Mouse (Mus musculus) cerebellum, adult 9-11 months (tissue): ENCODE results near the gene Fam219b.

Experiments used
- DNase-seq: peaks from one replicate; pipeline ENCODE4 v3.0.0; 2022

Fam219b gene

DNA sequence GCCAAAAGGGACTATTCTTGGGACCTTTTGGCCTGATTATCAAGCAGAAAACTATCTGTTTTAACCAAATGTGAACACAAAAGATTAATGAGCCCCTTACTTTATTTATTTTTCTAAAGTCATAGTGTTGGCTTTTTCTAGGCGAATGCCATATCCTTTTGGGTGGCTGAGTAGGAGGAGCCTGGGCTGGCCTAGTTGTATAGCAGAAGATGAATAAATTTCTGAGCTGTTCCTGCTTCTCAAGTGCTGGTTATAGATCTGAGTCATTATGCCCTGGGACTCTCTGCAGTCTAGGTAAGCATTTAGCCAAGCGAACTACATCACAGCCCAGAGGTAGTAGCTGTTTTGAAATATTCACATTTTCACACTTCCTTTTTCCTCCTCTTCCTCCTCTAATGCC lies 11.8 kb upstream of the Fam219b start:
- DNase-seq = peak; percentile 5

DNA sequence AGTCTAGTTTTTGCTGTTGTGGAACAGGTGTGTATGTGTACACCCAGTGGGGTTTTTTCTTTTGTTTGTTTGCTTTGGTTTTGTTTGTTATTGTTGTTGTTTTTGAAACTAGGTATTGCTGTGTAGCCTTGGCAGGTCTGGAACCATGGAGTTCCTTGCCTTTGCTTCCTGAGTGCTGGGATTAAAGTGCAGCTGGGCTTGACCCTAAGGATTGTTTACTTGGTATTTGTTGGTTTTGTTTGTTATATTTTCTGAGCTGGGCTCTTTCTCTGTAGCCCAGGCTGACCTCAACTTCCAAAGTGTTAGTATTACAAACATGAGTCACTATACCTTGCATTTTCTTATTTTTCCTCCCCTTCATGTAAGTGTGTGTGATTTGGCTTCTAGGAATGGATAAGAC lies 10.9 kb upstream of the Fam219b start:
- no peak for DNase-seq

DNA sequence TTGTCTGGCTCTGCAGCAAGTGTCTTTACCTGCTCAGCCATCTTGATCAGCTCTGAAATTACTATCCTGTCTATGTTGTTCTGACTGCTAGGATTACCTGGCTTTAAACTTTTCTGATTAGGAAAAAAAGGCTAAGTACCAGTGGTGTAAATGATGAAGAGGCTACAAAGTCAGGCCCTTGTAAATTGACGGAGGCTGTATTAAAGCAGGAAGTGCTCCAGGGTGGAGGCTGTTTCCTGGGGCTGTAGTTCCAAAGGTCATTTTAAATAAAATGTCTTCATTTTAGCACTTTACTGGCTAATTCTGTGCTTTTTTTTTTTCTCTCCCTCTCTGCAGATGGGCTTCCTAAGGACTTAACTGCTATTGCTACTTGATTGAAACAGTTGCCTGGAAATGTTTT lies 5.4 kb upstream of the Fam219b start:
- no peak for DNase-seq

DNA sequence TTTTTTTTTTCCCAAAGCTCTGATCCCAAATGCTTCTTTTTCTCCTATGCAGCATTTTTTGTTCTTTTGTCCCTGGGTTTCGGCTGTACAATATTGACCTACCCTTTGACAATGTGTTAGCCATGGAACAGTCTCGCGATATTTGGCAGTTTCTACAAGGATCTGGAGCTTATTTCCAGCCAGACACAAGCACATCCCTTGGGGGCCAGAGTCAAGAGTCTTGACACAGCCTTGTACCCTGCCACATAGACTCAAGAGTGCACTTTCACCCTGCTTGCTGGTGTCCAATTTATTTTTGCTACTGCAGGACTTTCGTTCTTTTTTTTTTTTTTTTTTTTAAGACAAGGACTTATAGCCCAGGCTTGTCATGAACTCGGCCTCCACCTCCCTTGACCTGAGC lies 966 bp upstream of the Fam219b start:
- DNase-seq = no peak

DNA sequence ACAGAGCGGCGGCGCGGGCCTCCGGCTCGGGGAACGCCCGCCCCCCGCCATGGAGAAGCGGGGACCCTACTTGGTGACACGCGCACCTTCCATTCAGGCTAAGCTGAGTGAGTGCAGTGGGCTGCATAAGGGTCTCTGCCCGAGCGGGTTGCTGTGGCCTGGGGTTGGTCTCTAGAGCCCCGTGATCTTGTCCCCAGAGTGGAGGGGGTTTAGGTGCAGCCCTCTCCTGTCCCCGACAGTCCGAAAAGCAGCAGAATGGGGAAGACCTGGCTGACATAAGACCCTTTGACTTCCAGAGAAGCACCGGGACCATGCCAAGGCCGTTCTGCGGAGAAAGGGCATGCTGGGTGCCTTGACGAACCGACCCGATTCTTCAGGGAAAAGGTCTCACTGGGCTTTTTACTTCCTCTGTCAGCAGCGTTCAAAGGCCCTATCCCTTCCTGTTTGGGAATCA lies 427 bp downstream of the Fam219b start:
- DNase-seq = no peak

DNA sequence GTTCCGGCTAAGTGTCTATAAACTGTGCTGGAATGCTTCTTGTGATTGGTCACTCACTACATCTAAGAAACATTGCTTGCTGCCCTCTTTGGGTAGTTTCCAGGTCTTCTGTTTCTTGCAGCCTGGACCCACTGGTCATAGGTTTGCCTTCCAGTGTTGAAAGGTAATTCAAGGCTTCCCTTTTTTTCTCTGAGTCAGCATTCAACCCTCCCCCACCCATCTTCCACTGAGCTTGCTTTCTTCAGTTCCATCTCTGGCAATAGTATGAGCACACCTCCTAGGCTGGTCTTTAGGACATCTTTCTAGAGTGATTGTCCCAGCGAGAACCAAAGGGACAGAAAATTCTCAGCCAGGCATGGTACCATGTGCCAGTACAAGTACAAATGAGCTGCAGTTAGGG lies 2.2 kb downstream of the Fam219b start:
- DNase-seq = no peak

DNA sequence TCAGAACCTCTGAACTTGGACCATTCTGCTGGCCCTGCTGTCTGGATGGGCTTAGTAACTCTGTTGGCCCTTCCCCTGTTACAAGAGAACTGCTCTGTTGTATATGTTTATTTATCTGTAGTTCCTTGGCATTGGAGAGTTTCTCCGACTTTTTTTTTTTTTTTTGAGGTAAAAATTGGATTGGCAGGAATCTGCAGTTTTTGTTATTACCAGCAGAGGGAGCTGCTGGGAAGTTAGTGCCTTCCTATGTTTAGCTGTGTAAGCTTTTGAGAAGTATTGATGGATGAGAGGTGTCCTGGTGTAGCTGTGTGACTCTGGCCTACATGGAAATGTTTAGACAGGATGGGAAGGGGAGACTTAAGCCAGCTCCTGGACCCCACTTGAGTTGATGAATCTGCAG lies 4.0 kb downstream of the Fam219b start:
- peak; percentile 56 for DNase-seq

DNA sequence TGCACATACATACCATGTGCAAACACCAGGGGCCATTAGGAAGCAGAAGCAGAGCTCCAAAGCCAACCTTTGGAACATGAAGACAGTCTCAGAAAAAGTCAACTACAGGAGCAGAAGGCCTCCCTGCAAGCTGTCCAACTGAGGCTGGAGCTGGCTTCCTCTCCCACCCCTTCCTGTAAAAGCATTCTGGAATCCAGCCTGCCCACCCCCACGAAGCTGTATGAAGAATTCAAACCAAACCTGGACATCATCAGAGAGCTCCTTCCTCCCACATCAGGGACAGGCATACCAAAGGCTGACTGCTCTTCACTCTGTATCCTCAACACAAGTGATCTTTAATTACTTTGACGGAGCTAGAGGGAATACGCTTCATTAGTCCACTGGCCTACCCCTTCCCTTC lies 6.6 kb downstream of the Fam219b start:
- DNase-seq = no peak

DNA sequence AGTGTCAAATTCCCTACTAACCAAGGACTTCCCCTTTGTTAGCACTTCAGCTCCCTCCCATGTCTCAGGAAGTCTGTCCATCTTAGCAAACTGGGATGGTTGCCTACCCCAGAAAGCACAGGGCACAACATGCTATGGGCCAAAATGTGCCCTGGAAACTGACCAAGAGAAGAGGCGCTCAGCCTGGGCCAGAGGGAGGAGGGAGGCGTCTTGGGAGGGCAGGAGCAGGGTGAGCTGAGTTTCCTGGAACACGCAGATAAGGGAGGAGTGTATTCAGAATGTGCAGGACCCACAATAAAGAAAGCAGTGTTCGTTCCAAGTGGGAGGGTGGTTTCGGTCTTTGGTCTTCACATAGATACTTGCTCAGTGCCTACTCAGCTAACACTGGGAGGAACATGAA lies 10.0 kb downstream of the Fam219b start:
- DNase-seq = peak; percentile 70

DNA sequence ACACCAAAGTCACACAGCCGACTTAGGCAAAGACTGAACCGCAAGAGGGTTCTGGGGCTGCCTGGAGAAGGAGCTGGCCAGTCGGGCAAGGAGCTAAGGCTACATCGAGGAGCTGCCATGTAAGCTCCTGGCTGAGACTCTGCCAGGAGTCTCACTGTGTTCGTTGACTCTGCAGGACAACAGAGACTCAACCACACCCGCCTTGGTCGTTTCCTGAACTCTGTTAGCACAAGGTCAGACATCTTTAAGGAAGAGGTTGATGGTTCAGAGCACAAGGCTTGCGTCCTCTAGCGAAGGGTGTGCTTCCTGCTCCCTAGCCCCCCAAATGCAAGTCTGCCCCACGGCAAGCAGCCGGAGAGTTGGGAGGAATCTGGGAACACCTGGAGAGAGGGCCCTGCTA lies 10.5 kb downstream of the Fam219b start:
- DNase-seq = no peak

DNA sequence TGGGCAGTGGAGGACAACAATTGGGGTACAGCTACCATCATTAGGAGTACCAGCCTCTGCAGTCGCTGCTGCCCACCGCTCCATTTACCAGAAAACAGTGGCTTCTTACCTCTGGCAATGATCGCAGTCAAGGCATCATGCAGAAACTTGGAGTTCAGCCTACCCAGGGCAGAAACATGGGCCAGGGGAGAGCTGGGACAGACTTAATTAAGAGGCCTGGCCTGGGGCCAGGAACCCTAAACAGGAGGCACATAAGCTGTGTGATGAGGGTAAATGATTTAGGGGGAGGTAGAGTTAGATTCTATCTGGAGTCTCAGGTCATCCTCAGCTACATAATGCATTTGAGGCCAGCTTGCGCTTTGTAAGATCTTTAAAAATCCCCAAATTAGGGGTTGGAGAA lies 11.9 kb downstream of the Fam219b start:
- DNase-seq = peak; percentile 60

DNA sequence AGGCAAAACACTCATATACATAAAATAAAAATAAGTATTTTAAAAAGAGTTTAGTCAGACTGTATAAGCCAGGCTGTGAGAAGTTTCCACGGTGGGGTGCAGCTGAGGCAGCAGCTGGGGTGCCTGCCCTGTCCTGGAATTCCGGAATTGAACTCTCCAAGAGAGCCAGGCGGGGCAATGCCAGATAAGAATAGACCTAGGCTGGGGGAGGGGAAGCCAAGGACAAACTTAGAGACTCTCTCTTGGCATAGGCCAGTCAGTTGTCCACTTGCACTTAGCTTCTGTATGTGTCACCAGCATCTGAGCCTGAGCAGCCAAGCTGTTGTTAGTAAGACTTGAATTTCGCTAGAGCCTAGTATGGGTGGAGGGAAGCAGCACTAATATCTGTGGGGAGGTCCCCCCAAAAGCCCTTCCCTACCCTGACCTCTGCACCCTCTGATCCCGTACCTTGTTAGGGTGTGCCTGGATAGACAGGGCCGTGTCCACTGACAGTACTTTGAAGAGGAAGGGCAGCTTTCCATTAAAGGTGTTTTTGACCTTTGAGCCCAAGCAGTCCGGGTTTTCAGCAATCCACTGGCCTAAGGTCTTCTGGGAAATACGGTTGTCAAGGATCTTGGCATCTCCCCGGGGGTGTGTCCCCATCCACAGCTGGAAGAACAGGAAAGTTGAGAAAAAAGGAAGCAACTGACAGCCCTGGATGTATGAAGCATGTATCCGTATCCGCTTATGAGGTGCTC lies 13.0 kb downstream of the Fam219b start:
- peak; percentile 43 for DNase-seq

DNA sequence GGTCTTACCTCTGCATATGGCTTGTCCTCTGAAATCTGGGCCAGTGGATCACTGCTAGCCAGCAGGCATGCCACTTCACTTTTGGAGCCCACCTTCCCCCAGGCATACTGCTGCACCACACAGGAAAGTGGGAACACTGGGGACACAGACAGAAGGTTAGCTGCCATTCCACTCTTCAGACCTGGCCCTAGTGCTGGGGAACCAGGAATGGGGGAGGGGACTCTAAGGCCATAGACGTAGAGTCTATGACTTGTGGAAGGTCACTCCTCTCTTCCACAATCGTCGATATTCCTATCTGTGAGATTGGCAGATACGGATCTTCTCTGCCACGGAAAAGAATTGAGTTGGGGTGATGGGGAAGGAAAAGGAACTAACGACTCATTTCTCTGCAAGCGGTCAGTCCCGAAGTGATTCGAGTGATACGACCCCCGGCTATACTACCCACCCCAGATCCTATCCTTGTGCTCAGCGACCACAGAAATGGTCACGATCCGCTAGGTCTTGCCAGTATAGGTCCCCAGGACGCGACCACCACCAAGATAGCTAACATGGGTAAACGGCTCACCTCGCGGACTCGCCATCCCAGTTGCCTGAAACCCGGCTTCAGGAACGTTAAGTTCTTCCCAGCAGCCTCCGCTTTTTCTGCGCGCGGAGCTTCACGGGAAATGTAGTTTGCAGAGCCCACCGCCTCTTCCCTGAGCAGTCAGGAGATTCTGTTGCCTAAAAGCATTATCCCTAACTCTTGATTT lies 15.0 kb downstream of the Fam219b start, which contains the start of gene Mpi:
TSS of gene Mpi (minus strand) at position 625 of the 749 bp plus-strand sequence.
- peak; percentile 70 for DNase-seq

DNA sequence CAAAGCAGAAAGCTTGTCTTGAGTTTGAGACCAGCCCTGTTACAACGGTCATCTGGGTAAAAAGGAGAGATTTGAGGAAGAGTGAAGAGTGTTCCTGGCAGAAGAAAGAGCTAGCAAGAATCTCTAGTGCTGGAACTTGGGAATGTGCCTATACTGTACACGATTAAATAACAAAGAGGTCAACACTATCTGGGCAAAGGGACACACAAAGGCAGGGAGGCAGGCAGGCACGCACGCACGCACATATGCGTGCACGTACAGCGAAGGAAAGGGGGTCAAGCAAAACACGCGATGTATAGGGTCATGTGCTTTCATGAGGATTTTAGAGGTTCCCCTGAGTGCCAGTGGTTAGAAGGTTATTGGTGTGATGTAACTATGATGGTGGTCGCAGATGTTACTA lies 15.8 kb downstream of the Fam219b start:
- peak; percentile 37 for DNase-seq

DNA sequence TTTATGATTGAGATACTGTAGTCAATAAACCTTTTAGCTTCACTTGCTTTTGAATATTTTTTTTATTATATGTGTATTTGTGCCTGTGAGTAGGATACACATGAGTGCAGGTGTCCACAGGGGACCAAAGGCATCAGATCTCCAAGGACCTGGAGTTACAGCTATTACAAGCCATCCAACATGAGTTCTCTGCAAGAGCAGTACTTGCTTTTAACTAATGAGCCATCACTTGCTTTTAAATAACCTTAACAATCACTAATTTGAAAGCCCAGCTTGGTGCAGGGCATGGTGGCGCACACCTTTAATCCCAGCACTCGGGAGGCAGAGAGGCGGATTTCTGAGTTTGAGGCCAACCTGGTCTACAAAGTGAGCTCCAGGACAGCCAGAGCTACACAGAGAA lies 17.4 kb downstream of the Fam219b start:
- DNase-seq = no peak

DNA sequence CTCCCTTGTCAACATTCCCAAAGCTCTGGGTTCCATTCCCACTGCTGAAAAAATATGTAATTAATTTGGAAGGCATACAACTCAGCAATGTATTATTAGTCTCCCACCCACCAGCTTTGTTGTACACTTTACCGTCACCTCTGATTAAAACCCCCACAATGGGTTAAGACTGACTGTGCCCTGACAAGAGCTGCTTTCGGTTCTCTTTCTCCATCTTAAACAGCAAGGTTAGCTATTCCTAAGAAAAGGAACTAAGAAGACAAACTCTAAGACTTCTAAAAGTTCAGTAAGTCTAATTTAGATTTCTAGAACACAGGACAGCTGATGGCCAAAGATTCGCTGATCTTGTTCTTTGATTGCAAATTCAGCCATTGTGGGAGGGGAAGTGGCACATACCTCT lies 19.9 kb downstream of the Fam219b start:
- no peak for DNase-seq

DNA sequence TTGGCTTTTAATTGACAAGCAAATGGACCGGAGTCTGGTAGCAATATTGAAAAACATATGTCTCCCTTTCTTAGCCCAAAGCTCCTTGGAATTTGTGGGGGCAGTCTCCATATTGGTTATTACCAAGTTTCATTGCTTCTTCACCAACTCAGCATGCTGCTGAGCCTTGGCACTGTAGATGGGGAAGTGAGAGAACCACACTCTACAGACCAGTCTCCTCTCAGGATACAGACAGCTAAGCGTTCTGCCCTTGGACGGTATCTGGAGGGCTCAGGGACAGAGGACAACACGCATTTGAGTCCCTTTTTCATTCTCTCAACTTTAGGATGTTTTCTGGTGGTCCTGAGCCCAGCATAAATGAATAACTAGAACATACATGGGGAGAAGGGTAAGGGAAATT lies 21.3 kb downstream of the Fam219b start:
- no peak for DNase-seq

DNA sequence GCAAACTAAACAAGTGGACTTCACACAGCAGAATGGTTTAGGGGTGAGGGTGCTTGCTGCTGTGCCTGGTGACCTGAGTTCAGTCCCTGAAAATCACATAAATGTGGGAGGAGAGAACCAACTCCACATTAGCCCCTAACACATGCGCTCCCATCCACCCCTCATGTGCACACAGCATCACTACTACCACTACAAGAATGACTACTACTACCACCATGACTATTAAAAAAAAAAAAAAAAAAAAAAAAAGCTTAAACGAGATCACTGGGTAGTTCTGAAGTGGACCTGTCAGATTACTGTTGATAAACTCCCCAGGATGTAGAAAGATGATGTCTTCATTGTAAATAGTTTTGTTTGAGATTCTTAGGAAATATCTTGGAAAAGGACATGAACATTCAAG lies 22.2 kb downstream of the Fam219b start:
- no peak for DNase-seq

DNA sequence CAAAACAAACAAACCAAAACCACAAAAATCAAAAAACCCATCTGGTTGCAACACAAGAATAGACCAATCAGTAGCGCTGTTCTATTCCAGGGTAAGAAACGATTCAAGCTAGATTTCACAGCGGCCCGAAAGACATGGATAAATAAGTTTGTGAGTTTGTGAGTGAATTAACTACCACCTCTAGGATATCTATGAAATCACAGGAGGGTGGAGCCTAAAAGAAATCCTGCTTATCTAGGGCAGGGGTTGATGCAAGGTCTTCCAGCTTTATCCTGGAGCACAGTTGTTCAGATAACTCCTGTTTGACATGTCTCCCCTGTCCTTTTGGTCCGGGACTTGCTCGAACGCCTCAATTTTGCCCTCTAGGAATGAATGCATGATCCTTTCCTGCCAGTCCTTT lies 22.9 kb downstream of the Fam219b start:
- DNase-seq = no peak

DNA sequence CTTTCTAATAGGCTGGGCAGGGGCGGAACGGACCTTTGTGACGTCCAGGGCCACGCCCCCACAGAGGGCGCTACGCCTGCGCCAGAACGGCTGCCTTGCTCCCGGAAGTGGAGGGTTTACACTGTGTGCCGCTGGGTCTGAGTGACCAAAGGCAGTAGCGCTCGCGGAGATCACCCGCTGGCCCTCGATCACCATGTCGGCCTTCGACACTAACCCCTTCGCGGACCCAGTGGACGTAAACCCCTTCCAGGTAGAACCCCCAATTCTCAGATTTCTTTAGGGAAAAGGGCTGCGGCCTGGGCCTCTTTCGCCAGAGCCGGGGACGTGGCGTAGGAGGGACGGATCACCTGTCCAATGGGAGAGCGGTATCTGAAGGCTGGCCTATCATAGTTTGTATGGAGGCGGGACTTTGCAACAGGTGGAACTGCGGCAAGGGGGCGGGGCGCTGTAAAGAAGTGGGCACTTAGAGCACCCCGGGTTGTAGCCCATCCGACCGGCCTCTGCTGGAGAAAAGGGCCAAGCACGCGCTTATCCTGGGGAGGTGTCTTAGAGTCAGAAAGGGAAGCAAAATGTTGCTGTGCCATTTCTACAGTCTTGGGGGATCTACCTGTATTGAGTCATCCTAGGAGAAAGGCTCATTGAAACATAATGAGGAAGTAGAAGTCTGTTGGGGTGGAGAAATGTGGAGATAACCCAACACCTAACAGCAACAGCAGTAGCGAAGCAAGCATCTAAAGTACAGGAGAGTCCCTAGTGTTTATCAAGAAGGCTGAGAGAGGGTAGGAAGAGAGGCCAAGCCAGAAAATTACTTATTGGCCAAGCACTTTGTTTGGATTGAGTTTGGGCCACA lies 23.8 kb downstream of the Fam219b start, which contains the start of gene Scamp2:
TSS of gene Scamp2 (plus strand) at position 83 of the 850 bp plus-strand sequence.
- peak; percentile 94 for DNase-seq

DNA sequence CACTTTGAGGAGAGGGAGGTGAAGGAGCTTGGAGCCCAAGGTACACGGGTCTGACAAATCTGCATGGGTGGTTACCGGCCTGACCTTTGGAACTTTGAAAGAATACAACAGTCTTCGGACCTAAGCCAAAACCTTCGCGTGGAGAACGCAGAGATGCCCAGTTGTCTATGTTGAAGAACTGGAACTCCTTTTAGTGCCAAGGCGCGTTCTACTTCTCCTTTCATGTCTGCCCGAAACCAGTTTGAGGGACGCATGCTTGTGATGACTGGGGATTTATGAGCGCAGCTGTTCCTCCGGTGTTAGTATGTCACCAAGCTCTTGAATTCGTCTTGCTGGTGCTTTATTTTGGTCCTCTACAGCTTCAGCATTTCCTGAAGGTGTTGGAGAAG lies 24.4 kb downstream of the Fam219b start:
- DNase-seq = no peak

DNA sequence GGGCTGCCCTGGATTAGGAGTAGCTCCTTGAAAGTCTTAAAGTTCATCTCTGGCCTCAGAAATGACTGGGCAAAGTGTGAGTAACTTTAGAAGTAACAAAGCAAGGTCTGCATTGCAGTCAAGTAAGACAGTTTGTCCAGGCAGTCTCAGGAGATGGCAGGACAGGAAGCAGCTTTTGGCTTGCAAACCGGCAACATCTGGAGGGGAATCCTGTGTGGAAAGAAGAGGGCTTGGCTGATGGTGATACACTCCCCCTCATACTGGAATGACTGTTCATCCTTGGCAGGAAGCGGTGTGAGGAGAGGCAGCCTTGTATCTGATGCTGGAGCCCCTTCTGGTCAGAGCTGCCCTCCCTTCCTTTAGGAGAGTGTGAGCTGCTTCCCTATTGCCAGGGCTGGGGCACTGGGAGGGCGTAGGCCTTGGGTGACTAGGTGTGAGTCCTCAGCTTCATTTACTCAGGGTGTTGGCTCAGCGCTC lies 25.6 kb downstream of the Fam219b start:
- DNase-seq = no peak

DNA sequence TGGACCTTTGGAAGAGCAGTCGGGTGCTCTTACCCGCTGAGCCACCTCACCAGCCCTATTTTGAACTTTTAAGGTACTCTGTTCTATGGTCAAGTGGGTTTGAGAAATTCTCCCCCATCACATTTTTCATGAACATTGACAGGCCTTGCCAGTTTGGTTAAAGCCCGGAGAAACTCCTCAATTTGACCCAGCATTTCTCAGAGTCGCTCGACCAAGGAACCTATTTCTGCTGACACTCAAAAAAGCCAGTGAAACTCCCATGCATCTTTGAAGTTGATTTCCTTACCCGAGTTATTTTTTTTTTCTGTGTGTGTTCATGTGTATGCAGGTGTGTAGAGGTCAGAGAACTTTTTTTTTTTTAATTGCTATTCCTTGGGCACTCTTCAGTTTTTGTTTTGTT lies 27.3 kb downstream of the Fam219b start:
- no peak for DNase-seq
